Mouse (Mus musculus) embryonic stem cell, embryonic (primary cell): ENCODE data around the gene Ppp5c.

Source experiments
- CTCF ChIA-PET, 4 experiments: fragments of 300-600 bp in 2 of 4; fragments of 350-600 bp in 2 of 4; sonication (Branson Sonifier 250); formaldehyde crosslinking; loops; one replicate each; lab custom pipeline; 2022; ENCODE audit warnings: inconsistent platforms in 2 of 4; lab: Charles Lee
- POLR2A ChIA-PET, 4 experiments: fragments of 300-600 bp in 2 of 4; fragments of 350-600 bp in 2 of 4; sonication (Branson Sonifier 250); formaldehyde crosslinking; loops; one replicate each; lab custom pipeline; 2022; ENCODE audit warnings: antibody characterized with exemption in 4 of 4, inconsistent platforms in 1 of 4; lab: Charles Lee

Ppp5c gene

GRCm38 (mm10) chr7:17028923-17029322 is 1.2 kb upstream of the Ppp5c start:
- ChIA-PET CTCF (interaction anchor here in 3 of 4 experiments (0.6 to 2.4 kb wide), 4 partner anchors 22 to 96 kb away, joined by 3 to 7 read pairs (median 5); no protein-coding TSS in a partner anchor), POLR2A (interaction anchor here in 2 of 4 experiments (1.0 to 2.1 kb wide), 6 partner anchors 10 to 129 kb away, joined by 3 to 6 read pairs (median 4); no protein-coding TSS in a partner anchor)

DNA sequence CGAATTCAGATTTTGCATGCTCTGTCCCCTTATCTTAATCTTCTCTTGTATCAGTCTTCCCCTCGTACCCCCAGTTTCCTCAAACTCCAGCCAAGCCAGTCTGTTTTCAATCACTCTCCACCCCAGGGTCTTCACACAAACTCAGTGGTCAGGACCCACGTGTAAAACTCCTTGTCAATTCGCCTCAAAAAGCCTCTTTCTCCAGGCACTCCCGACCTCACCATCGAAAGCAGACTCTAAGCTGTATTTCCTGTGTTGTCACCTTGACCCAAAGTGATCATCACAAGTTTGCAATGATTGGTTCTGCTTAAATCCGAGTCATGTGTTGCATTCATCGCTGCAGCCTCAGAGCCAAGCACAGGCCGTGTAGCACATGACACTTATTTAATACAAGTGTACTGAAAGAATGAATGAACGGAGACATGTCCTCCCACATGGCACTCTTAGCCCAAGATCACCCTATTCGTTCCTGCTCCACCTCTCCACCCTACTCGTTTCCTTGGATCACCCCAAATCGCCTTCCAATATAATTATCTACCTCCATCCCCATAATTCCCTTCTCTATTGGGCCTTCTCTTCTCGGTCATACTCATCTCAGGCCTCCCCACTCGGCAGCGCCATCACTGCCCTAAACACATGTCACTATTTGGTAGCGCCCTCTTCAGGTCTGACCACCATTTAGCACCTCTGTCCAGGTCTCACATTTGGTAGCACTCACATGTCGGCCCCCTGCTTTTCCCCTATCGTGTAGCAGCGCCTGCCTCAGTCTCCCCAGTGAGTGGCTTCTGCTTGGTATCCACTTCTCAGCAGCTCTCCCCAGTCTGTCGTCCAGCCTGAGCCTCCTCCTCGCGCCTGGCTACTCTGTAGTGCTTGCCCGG is 775 bp downstream of the Ppp5c start:
- POLR2A ChIA-PET = interaction anchor here in 2 of 4 experiments (1.0 to 2.1 kb wide), 5 partner anchors 11 to 29 kb away, joined by 3 to 6 read pairs (median 4); no protein-coding TSS in a partner anchor
- CTCF ChIA-PET = interaction anchor here (0.6 to 2.4 kb wide), 6 partner anchors 24 to 82 kb away, joined by 3 to 9 read pairs (median 5); partner anchors contain the start of gene Pnmal2 (in 1 of the 4)

DNA sequence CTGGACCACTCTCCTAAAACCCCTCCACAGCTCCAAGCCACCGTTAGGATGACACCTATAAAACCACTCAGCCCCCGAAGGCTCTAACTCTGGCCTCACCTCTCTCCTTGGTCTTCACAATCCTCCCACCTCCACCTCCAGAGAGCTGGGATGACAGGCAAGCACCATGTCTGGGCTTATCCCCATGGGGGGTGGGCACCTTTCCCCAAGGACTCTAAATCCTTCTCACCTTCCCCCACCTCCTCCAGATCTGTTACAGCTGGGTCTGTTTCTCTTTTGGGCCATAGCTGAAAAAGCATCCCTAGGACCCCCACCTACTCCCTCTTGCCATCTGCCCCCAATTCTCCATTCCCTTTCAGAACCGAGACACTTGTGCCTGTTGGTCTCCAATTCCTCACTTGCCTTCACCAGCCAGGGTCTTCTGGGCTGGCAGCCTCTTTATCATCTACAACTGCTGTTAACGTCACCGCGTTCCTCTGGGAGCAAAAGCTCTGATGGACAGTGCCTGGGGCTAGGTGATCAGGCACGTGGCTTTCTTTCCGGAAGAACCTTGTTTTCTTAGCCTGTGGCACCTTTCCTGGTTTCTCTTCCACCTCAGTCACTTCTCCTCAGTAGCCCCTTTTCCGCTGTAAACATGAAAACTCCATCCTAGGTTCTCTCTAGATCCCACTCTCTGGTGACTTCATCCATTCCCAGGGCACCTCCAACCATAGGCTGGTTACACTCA is 1.7 kb downstream of the Ppp5c start:
- POLR2A ChIA-PET = interaction anchor here in 2 of 4 experiments (0.7 to 2.0 kb wide), 10 partner anchors 10 to 128 kb away, joined by 3 to 6 read pairs (median 4); partner anchors contain the start of gene Gm42372 (in 1 of the 2)
- CTCF ChIA-PET = interaction anchor here in 3 of 4 experiments (0.8 to 2.1 kb wide), 3 partner anchors 24 to 81 kb away, joined by 3 to 6 read pairs (median 3); partner anchors contain the start of gene Pnmal2 (in 1 of the 3)

DNA sequence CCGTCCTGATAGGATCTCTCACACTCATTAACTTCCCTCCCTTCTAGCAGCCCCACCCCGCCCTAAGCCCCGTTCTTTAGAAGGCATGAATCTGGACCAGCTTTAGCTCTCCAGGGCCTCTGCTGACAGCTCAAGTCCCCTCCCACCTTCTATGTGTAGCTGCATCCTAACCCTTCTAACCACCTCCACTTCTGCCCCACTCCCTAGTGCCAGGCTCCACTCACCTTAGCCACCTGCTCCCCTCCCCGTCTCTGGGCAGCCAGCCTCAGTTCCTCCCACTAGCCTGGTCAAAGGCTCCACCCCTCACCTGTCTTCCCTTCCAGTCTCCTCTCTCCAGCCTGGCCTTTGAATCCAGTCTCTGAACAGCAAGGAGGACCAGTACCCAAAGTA is 2.2 kb downstream of the Ppp5c start:
- POLR2A ChIA-PET = interaction anchor here in 2 of 4 experiments (1.0 to 1.8 kb wide), 8 partner anchors 10 to 75 kb away, joined by 3 to 6 read pairs (median 4); partner anchors contain the start of gene Gm42372 (in 1 of the 2)
- CTCF ChIA-PET = interaction anchor here (0.6 to 2.1 kb wide), 5 partner anchors 23 to 41 kb away, joined by 3 to 6 read pairs (median 3); no protein-coding TSS in a partner anchor

DNA sequence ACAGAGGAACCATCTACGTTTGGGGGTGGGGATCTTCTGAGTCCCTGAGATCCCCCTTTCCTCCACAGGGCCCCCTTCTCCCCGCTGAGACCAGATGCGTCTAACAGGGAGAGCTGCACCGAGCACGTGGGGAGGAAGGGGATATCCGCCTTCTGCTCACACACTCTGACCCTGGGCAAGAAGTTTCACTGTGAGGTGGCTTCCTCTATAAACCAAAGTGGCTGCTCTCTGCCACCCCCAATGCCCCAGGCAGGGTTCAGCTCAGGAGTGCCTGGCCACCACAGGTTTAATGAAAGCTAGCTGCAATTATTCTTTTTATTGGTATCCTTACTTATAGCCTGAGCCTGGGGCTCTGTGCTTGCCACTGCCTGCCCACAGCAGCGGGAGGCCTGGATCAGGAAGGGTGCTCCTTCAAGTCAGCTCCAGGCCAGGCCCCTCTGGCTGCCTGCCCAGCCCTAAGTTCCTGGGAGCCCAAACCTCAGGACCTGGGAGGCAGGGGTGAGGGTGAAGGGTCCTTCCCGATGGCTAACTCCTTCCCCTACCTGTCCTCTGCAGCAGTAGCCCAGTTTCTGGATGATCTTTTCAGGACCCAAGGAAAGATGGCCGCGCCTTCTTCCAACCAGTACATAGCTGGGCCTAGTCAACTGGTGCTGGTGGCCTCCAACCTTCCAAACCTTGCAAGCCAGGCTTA is 2.8 kb downstream of the Ppp5c start:
- ChIA-PET CTCF (interaction anchor here (0.5 to 2.1 kb wide), 10 partner anchors 9 to 1068 kb away, joined by 3 to 6 read pairs (median 3); no protein-coding TSS in a partner anchor), POLR2A (interaction anchor here in 2 of 4 experiments (1.0 to 1.8 kb wide), 8 partner anchors 9 to 75 kb away, joined by 3 to 6 read pairs (median 4); partner anchors contain the start of gene Gm42372 (in 1 of the 2))

- CTCF ChIA-PET = interaction anchor here in 3 of 4 experiments (1.2 to 2.2 kb wide), 5 partner anchors 8 to 129 kb away, joined by 3 to 7 read pairs (median 3); no protein-coding TSS in a partner anchor
Observed at GRCm38 (mm10) chr7:17024141-17024540, 3.6 kb downstream of the Ppp5c start.

GRCm38 (mm10) chr7:17023701-17024100 is 4.0 kb downstream of the Ppp5c start:
- POLR2A ChIA-PET = interaction anchor here in 3 of 4 experiments (0.7 to 1.4 kb wide), 4 partner anchors 12 to 181 kb away, joined by 3 to 4 read pairs (median 3); partner anchors contain the start of gene Prkd2 (in 1 of the 3)
- CTCF ChIA-PET = interaction anchor here (0.6 to 2.2 kb wide), 7 partner anchors 8 to 213 kb away, joined by 3 to 7 read pairs (median 3); no protein-coding TSS in a partner anchor

More at GRCm38 (mm10) chr7:17024141-17024540, 3.6 kb downstream of the Ppp5c start:
- POLR2A ChIA-PET = interaction anchor here in 3 of 4 experiments (0.7 to 1.4 kb wide), 4 partner anchors 12 to 181 kb away, joined by 3 to 4 read pairs (median 3); partner anchors contain the start of gene Prkd2 (in 1 of the 3)

DNA sequence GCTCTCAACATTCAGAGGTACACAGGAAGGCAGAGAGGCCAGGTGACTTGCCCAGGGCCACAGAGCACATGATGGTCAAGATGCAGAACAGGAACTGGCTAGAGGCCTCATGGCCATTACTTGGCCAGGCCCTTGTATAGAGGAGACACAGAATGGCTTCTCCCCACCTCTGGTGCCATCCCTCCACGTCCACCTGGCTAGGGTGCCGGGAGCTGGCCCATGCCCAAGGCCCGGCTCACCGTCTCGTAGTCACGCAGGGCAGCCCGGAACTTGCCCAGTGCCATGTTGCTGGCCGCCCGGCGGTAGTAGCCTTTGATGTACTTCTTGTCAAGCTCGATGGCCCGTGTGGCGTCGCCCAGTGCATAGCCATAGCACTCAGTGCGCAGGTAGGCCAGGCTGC is 5.5 kb downstream of the Ppp5c start:
- POLR2A ChIA-PET = interaction anchor here in 1 of 4 experiments (0.6 kb wide), 1 partner anchor 100 kb away, joined by 5 read pairs; no protein-coding TSS in a partner anchor
- CTCF ChIA-PET = interaction anchor here in 1 of 4 experiments (2.2 kb wide), 1 partner anchor 20 kb away, joined by 7 read pairs; no protein-coding TSS in a partner anchor

GRCm38 (mm10) chr7:17019426-17020166 is 8.1 kb downstream of the Ppp5c start:
- ChIA-PET CTCF (interaction anchor here in 1 of 4 experiments (1.0 kb wide), 1 partner anchor 31 kb away, joined by 3 read pairs; no protein-coding TSS in a partner anchor), POLR2A (interaction anchor here in 1 of 4 experiments (1.0 kb wide), 1 partner anchor 43 kb away, joined by 3 read pairs; no protein-coding TSS in a partner anchor)

DNA sequence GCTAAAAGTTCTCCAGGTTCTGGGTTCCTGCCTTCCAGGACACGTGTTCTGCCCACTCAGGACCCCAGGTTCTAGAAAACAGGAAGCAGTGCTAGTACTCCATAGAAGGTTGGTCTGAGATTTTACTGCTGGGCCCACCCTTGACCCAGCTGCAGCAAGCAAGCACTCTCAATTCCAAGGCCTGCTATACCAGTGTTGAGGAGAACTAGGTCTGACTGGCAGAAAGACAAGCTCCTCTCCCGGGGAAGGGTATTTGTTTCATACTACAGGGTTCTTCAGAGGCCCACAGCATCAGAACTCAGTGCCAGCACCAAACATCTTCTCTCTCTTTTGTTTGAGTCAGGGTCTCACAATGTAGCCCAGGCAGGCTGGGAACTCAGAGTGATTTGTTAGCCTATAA is 9.8 kb downstream of the Ppp5c start:
- POLR2A ChIA-PET = interaction anchor here in 2 of 4 experiments (0.8 to 1.9 kb wide), 4 partner anchors 11 to 70 kb away, joined by 3 to 5 read pairs (median 4); no protein-coding TSS in a partner anchor
- CTCF ChIA-PET = interaction anchor here in 1 of 4 experiments (1.0 to 1.3 kb wide), 3 partner anchors 33 to 85 kb away, joined by 3 to 4 read pairs (median 3); no protein-coding TSS in a partner anchor

- CTCF ChIA-PET = interaction anchor here (0.7 to 1.3 kb wide), 7 partner anchors 14 to 84 kb away, joined by 3 to 4 read pairs (median 3); no protein-coding TSS in a partner anchor
Observed at GRCm38 (mm10) chr7:17017036-17017435, 10.7 kb downstream of the Ppp5c start.

GRCm38 (mm10) chr7:17015381-17015780 is 12.3 kb downstream of the Ppp5c start:
- POLR2A ChIA-PET = interaction anchor here in 3 of 4 experiments (0.6 to 1.7 kb wide), 6 partner anchors 10 to 46 kb away, joined by 3 to 6 read pairs (median 4); no protein-coding TSS in a partner anchor
- CTCF ChIA-PET = interaction anchor here in 2 of 4 experiments (0.8 to 1.6 kb wide), 7 partner anchors 9 to 88 kb away, joined by 3 to 6 read pairs (median 4); no protein-coding TSS in a partner anchor

More at GRCm38 (mm10) chr7:17017036-17017435, 10.7 kb downstream of the Ppp5c start:
- POLR2A ChIA-PET = interaction anchor here in 3 of 4 experiments (0.5 to 1.9 kb wide), 8 partner anchors 10 to 220 kb away, joined by 3 to 5 read pairs (median 4); no protein-coding TSS in a partner anchor

- ChIA-PET POLR2A (interaction anchor here in 3 of 4 experiments (0.5 to 1.5 kb wide), 5 partner anchors 9 to 266 kb away, joined by 3 read pairs; no protein-coding TSS in a partner anchor), CTCF (no interaction called here)
Observed at GRCm38 (mm10) chr7:17011909-17012590, 15.7 kb downstream of the Ppp5c start.

GRCm38 (mm10) chr7:17010010-17010347 is 17.7 kb downstream of the Ppp5c start:
- CTCF ChIA-PET = interaction anchor here in 2 of 4 experiments (0.6 to 1.7 kb wide), 2 partner anchors 10 to 27 kb away, joined by 3 to 5 read pairs; partner anchors contain the start of gene Gm42372 (in 1 of the 2)
- POLR2A ChIA-PET = no interaction called here
